Mouse (Mus musculus) midbrain, postnatal 0 days (tissue): ENCODE data around the gene Btbd35f27. TPM values are rescaled to one million over a fixed set of nuclear protein-coding genes. Genes with fewer than 3 reads are reported as not detected.
"Not testable (repeated sequence)": the region's sequence is repeated elsewhere in the genome, so short reads cannot be mapped to it uniquely, and the experiment has no call there.

Experiments
- ATAC-seq: fragments of 200-750 bp; cut with Nextera tagmentation; 2 replicates; pipeline ENCODE4 v1.8.0; 2017; ENCODE audit warnings: moderate number of reproducible peaks, mild to moderate bottlenecking, moderate TSS enrichment, moderate library complexity; ENCODE audit not compliant: low FRiP score
- DNase-seq: peaks from one replicate; pipeline ENCODE4 v3.0.0-alpha.2; 2015; ENCODE audit warnings: low spot score
- H3K27ac ChIP-seq: fragments of 300-500 bp; sonication (generic); 2 replicates; pipeline ENCODE4 v1.5.1; 2014; ENCODE audit warnings: low read depth, mild to moderate bottlenecking, low read length, mixed read lengths
- H3K27me3 ChIP-seq: fragments of 300-500 bp; sonication (generic); 2 replicates; pipeline ENCODE4 v1.6.1; 2014; ENCODE audit warnings: low read length, control low read depth, mixed read lengths; ENCODE audit not compliant: insufficient read depth
- H3K36me3 ChIP-seq: fragments of 300-500 bp; sonication (generic); 2 replicates; pipeline ENCODE4 v1.6.1; 2014; ENCODE audit warnings: low read length, control low read depth, mixed read lengths; ENCODE audit not compliant: insufficient read depth
- H3K4me1 ChIP-seq: fragments of 300-500 bp; sonication (generic); 2 replicates; pipeline ENCODE4 v1.6.1; 2014; ENCODE audit warnings: mild to moderate bottlenecking, control low read depth, antibody characterized with exemption, low read length, mixed read lengths; ENCODE audit not compliant: insufficient read depth
- H3K4me2 ChIP-seq: fragments of 300-500 bp; sonication (generic); 2 replicates; pipeline ENCODE4 v1.6.1; 2014; ENCODE audit warnings: low read depth, mild to moderate bottlenecking, low read length, mixed read lengths; ENCODE audit not compliant: poor library complexity, severe bottlenecking
- H3K4me3 ChIP-seq: fragments of 300-500 bp; sonication (generic); 2 replicates; pipeline ENCODE4 v1.5.1; 2014; ENCODE audit warnings: low read depth, mild to moderate bottlenecking, low read length, moderate library complexity
- H3K9ac ChIP-seq: fragments of 300-500 bp; sonication (generic); replicated peaks from 2 replicates; pipeline ENCODE4 v1.6.1; 2014; ENCODE audit warnings: mild to moderate bottlenecking, low read length, moderate library complexity, mixed read lengths; ENCODE audit not compliant: poor library complexity, severe bottlenecking
- H3K9me3 ChIP-seq: fragments of 300-500 bp; sonication (generic); 2 replicates; pipeline ENCODE4 v1.6.1; 2016; ENCODE audit warnings: low read length, control low read depth
- WGBS: fragments of 180-500 bp; shearing (Covaris S2); extraction: QIAGEN DNeasy Blood & Tissue Kit; methylation state at CpG from one replicate; pipeline ENCODE4 v1.1.7; 2014; 5-methylcytosine and 5-hydroxymethylcytosine counted together
- polyA plus RNA-seq: library from polyadenylated mRNA; unstranded; fragments of >200 nt; fragmentation: Nextera tagmentation; extraction: Ambion mirVana; gene quantifications from 2 replicates; pipeline ENCODE4 v1.2.1, GENCODE M21; 2015
- total RNA-seq: library from RNA; depleted of rRNA; stranded (reverse); fragments of >200 nt; gene quantifications from 2 replicates; pipeline ENCODE4 v1.2.3, GENCODE M21; 2014; rRNA removed

Btbd35f27 gene
- total RNA-seq (not detected in 2 replicates), polyA plus RNA-seq (not detected in 2 replicates)

DNA sequence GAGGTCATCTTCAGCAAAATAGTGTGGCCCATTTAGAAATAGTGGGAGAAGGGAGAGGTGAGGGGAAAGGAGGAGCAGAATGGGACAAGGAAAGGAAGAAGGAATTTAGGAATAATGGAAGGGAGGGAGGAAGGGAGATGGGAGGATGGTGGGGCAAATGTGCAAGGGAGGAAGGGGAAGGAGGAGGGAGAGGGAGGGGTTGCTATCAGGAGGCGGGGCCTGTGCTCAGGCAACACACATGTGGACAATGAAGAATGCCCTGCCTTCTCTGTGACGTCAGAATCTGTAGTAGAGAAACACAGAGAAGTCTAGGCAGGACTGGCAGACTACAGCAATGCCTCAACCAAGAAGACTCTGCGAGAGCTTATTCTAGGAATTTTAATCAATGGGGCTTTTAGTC is at the start of gene Btbd35f27:
Btbd35f27 (plus strand) TSS at position 301 of the 400 bp plus-strand sequence.
- H3K4me3 ChIP-seq, H3K9ac ChIP-seq, H3K4me2 ChIP-seq, H3K27ac ChIP-seq, H3K27me3 ChIP-seq, H3K36me3 ChIP-seq, H3K4me1 ChIP-seq, H3K9me3 ChIP-seq, DNase-seq, ATAC-seq: not testable (repeated sequence)
- 85% methylated on average over 2 of the region's 3 CpGs for WGBS

Other genes with a start within 250 kb of the Btbd35f27 start
- gene Btbd35f4, start 151.6 kb upstream of the Btbd35f27 start, total RNA-seq = not detected in 2 replicates
- not detected in 2 replicates for gene Btbd35f4, start 151.6 kb upstream of the Btbd35f27 start, polyA plus RNA-seq